8 mouse cellular contexts compared by ENCODE assay signal in genomic region chr11:5789071-5789753, GRCm38 (mm10). TPM values are rescaled to one million over a fixed set of nuclear protein-coding genes. Genes with fewer than 3 reads are reported as not detected.
DNase-seq lines count a peak whose midpoint lies in the region; ATAC-seq and TF ChIP-seq lines count a peak whose summit lies in the region.

No protein-coding gene starts in this region.

- no peak for TF ChIP-seq POLR2A in thymus, adult 2 months (IDR thresholded peaks at IDR 0.05; ENCODE audit: control insufficient read depth, extremely low read depth, insufficient read depth, low read length, poor library complexity)

- peaks cover 11% of the 10 kb centered on the region for H3K4me1 ChIP-seq in thymus, adult 2 months (replicated peaks; ENCODE audit: control insufficient read depth, insufficient read depth, low read length)
- 0 out of 2 replicates have a peak, but pooled peaks cover 7% of the 10 kb centered on the region for H3K4me1 ChIP-seq in embryonic facial prominence, embryonic 11.5 days (ENCODE audit: control insufficient read depth, insufficient read depth, low read length)
- H3K4me1 ChIP-seq in intestine, embryonic 14.5 days (replicated peaks; ENCODE audit: control insufficient read depth, insufficient read depth, low read length), result peaks cover 18% of the 10 kb centered on the region
- peaks cover 30% of the 10 kb centered on the region for H3K4me1 ChIP-seq in midbrain, embryonic 15.5 days

- no peak for TF ChIP-seq CTCF in thymus, adult 2 months (IDR thresholded peaks at IDR 0.05; ENCODE audit: borderline replicate concordance, control insufficient read depth, extremely low read depth, insufficient read depth, low read length, poor library complexity)

- no peaks in the 10 kb centered on the region for H3K9me3 ChIP-seq in embryonic facial prominence, embryonic 11.5 days (replicated peaks; ENCODE audit: control insufficient read depth, low read length)
- H3K9me3 ChIP-seq in intestine, embryonic 14.5 days (ENCODE audit: control insufficient read depth, low read length), result no peaks in the 10 kb centered on the region
- H3K9me3 ChIP-seq in midbrain, embryonic 15.5 days, result no peaks in the 10 kb centered on the region

- peaks cover 11% of the 10 kb centered on the region for H3K36me3 ChIP-seq in thymus, adult 2 months (ENCODE audit: control insufficient read depth, insufficient read depth, low read length)
- peaks cover 5% of the 10 kb centered on the region; the same call in 1 of the 2 replicates for H3K36me3 ChIP-seq in embryonic facial prominence, embryonic 11.5 days (replicated peaks; ENCODE audit: control insufficient read depth, insufficient read depth, low read depth, low read length)
- peaks cover 35% of the 10 kb centered on the region for H3K36me3 ChIP-seq in intestine, embryonic 14.5 days (ENCODE audit: control insufficient read depth, insufficient read depth, low read length)
- peaks cover 13% of the 10 kb centered on the region; the same call in 1 of the 2 replicates for H3K36me3 ChIP-seq in midbrain, embryonic 15.5 days (replicated peaks)

- H3K9ac ChIP-seq in embryonic facial prominence, embryonic 11.5 days (replicated peaks; ENCODE audit: low read length), result peak overlapping the region; percentile 83
- H3K9ac ChIP-seq in intestine, embryonic 14.5 days (ENCODE audit: low read length), result peak overlapping the region; percentile 84
- H3K9ac ChIP-seq in midbrain, embryonic 15.5 days, result peak overlapping the region; percentile 95

- peak; percentile 30 for DNase-seq in thymus, adult 2 months
- DNase-seq in thymus, postnatal 25 days, result no peak
- DNase-seq in embryonic facial prominence, embryonic 11.5 days (ENCODE audit: low spot score), result no peak
- DNase-seq in intestine, embryonic 14.5 days (ENCODE audit: low spot score), result no peak
- DNase-seq in urinary bladder, postnatal 4 days (ENCODE audit: low spot score in 2 of 2), result no peak
- no peak for DNase-seq in cerebellum, adult 11-12 months
- DNase-seq in frontal cortex, postnatal 10 days (ENCODE audit: low spot score in 2 of 2), result no peak

- no peaks in the 10 kb centered on the region for H3K27me3 ChIP-seq in thymus, adult 2 months (ENCODE audit: control insufficient read depth, insufficient read depth, low read length)
- no peaks in the 10 kb centered on the region for H3K27me3 ChIP-seq in embryonic facial prominence, embryonic 11.5 days (ENCODE audit: control insufficient read depth, insufficient read depth, low read length)
- H3K27me3 ChIP-seq in intestine, embryonic 14.5 days (replicated peaks; ENCODE audit: control insufficient read depth, insufficient read depth, low read length), result no peaks in the 10 kb centered on the region
- no peaks in the 10 kb centered on the region for H3K27me3 ChIP-seq in midbrain, embryonic 15.5 days (replicated peaks)

- peak; percentile 9; the same call in 1 of the 2 replicates for ATAC-seq in embryonic facial prominence, embryonic 11.5 days (replicated peaks; ENCODE audit: insufficient number of reproducible peaks, low FRiP score, low TSS enrichment, low read depth)
- no peak; the same call in 1 of the 2 replicates for ATAC-seq in intestine, embryonic 14.5 days (replicated peaks; ENCODE audit: low FRiP score, low TSS enrichment, low read depth)
- no peak for ATAC-seq in midbrain, embryonic 15.5 days (replicated peaks)

- 24% methylated on average over 6 of the region's 6 CpGs for WGBS in thymus, adult 2 months
- WGBS in embryonic facial prominence, embryonic 11.5 days, result 74% methylated on average over 6 of the region's 6 CpGs
- 56% methylated on average over 6 of the region's 6 CpGs for WGBS in intestine, embryonic 14.5 days
- 73% methylated on average over 6 of the region's 6 CpGs for WGBS in midbrain, embryonic 15.5 days

- H3K27ac ChIP-seq in thymus, adult 2 months (ENCODE audit: control insufficient read depth, insufficient read depth, low read length), result peak overlapping the region; percentile 83
- H3K27ac ChIP-seq in embryonic facial prominence, embryonic 11.5 days (replicated peaks; ENCODE audit: low read depth, low read length), result no peak overlapping the region
- peak overlapping the region; percentile 93 for H3K27ac ChIP-seq in intestine, embryonic 14.5 days (ENCODE audit: low read depth)
- peak overlapping the region; percentile 91 for H3K27ac ChIP-seq in midbrain, embryonic 15.5 days

- peak overlapping the region; percentile 87 for H3K4me3 ChIP-seq in thymus, adult 2 months (ENCODE audit: control insufficient read depth, insufficient read depth, low read length)
- H3K4me3 ChIP-seq in embryonic facial prominence, embryonic 11.5 days (ENCODE audit: low read depth, low read length), result peak overlapping the region; percentile 88
- H3K4me3 ChIP-seq in intestine, embryonic 14.5 days (ENCODE audit: low read depth, low read length), result peak overlapping the region; percentile 80
- peak overlapping the region; percentile 95 for H3K4me3 ChIP-seq in midbrain, embryonic 15.5 days

- H3K4me2 ChIP-seq in embryonic facial prominence, embryonic 11.5 days (ENCODE audit: low read depth, low read length), result peak overlapping the region; percentile 82
- peak overlapping the region; percentile 97 for H3K4me2 ChIP-seq in intestine, embryonic 14.5 days (ENCODE audit: low read length)
- H3K4me2 ChIP-seq in midbrain, embryonic 15.5 days, result peak overlapping the region; percentile 83

RNA-seq across cellular contexts. Expression of gene Dbnl, which starts 0.9 kb away (rescaled TPM):
- polyA plus RNA-seq in thymus, adult 2 months (2012; rRNA removed), result 121 and 136 TPM in 2 replicates
- 121 and 126 TPM in 2 replicates for polyA plus RNA-seq in embryonic facial prominence, embryonic 11.5 days (2014; fragmentation: Nextera tagmentation; extraction: Ambion mirVana)
- 116 and 126 TPM in 2 replicates for polyA plus RNA-seq in intestine, embryonic 14.5 days (2014; fragmentation: Nextera tagmentation; extraction: Ambion mirVana)
- polyA plus RNA-seq in midbrain, embryonic 15.5 days (2015; fragmentation: Nextera tagmentation; extraction: Ambion mirVana), result 151 and 154 TPM in 2 replicates

RNA-seq across cellular contexts. Expression of gene Pgam2, which starts 14.3 kb away (rescaled TPM):
- 11.1 and 38.2 TPM in 2 replicates for polyA plus RNA-seq in thymus, adult 2 months (2012; rRNA removed)
- polyA plus RNA-seq in embryonic facial prominence, embryonic 11.5 days (2014; fragmentation: Nextera tagmentation; extraction: Ambion mirVana), result 9.7 and 10.6 TPM in 2 replicates
- 2.0 and 2.4 TPM in 2 replicates for polyA plus RNA-seq in intestine, embryonic 14.5 days (2014; fragmentation: Nextera tagmentation; extraction: Ambion mirVana)
- 2.4 and 3.4 TPM in 2 replicates for polyA plus RNA-seq in midbrain, embryonic 15.5 days (2015; fragmentation: Nextera tagmentation; extraction: Ambion mirVana)

RNA-seq across cellular contexts. Expression of gene Urgcp, which starts 27.0 kb away (rescaled TPM):
- 22.2 and 22.4 TPM in 2 replicates for polyA plus RNA-seq in thymus, adult 2 months (2012; rRNA removed)
- 9.4 and 10.1 TPM in 2 replicates for polyA plus RNA-seq in embryonic facial prominence, embryonic 11.5 days (2014; fragmentation: Nextera tagmentation; extraction: Ambion mirVana)
- polyA plus RNA-seq in intestine, embryonic 14.5 days (2014; fragmentation: Nextera tagmentation; extraction: Ambion mirVana), result 17.6 and 18.2 TPM in 2 replicates
- polyA plus RNA-seq in midbrain, embryonic 15.5 days (2015; fragmentation: Nextera tagmentation; extraction: Ambion mirVana), result 36.9 and 37.6 TPM in 2 replicates

RNA-seq across cellular contexts. Expression of gene Polm, which starts 48.6 kb away (rescaled TPM):
- 56.8 and 63.9 TPM in 2 replicates for polyA plus RNA-seq in thymus, adult 2 months (2012; rRNA removed)
- polyA plus RNA-seq in embryonic facial prominence, embryonic 11.5 days (2014; fragmentation: Nextera tagmentation; extraction: Ambion mirVana), result 7.0 and 7.1 TPM in 2 replicates
- polyA plus RNA-seq in intestine, embryonic 14.5 days (2014; fragmentation: Nextera tagmentation; extraction: Ambion mirVana), result 10.2 and 10.8 TPM in 2 replicates
- 8.4 and 8.8 TPM in 2 replicates for polyA plus RNA-seq in midbrain, embryonic 15.5 days (2015; fragmentation: Nextera tagmentation; extraction: Ambion mirVana)
